Mouse (Mus musculus) midbrain, embryonic 10.5 days (tissue): Measurements from ENCODE around the gene Btbd35f23. TPM values are rescaled to one million over a fixed set of nuclear protein-coding genes. Genes with fewer than 3 reads are reported as not detected.
"Not testable (repeated sequence)": the region's sequence is repeated elsewhere in the genome, so short reads cannot be mapped to it uniquely, and the experiment has no call there.

Experiments
- DNase-seq: peaks from one replicate; pipeline ENCODE4 v3.0.0-alpha.2; 2017; ENCODE audit warnings: low spot score
- H3K27ac ChIP-seq: fragments of 300-500 bp; sonication (generic); replicated peaks from 2 replicates; pipeline ENCODE4 v1.5.1; 2016; ENCODE audit warnings: mild to moderate bottlenecking
- H3K27me3 ChIP-seq: fragments of 300-500 bp; sonication (generic); 2 replicates; pipeline ENCODE4 v1.6.1; 2016; ENCODE audit warnings: low read depth, mild to moderate bottlenecking; ENCODE audit not compliant: poor library complexity, severe bottlenecking
- H3K36me3 ChIP-seq: fragments of 300-500 bp; sonication (generic); 2 replicates; pipeline ENCODE4 v1.6.1; 2016; ENCODE audit warnings: mild to moderate bottlenecking, moderate library complexity
- H3K4me1 ChIP-seq: fragments of 300-500 bp; sonication (generic); 2 replicates; pipeline ENCODE4 v1.6.1; 2016
- H3K4me3 ChIP-seq: fragments of 300-500 bp; sonication (generic); 2 replicates; pipeline ENCODE4 v1.5.1; 2016; ENCODE audit warnings: mild to moderate bottlenecking, moderate library complexity
- H3K9me3 ChIP-seq: fragments of 300-500 bp; sonication (generic); replicated peaks from 2 replicates; pipeline ENCODE4 v1.6.1; 2016; ENCODE audit warnings: mild to moderate bottlenecking
- WGBS: fragments of 180-500 bp; shearing (Covaris S2); methylation state at CpG from one replicate; pipeline ENCODE4 v1.1.7; 2016; 5-methylcytosine and 5-hydroxymethylcytosine counted together
- polyA plus RNA-seq: library from polyadenylated mRNA; unstranded; fragments of >200 nt; fragmentation: Nextera tagmentation; extraction: Ambion mirVana; gene quantifications from 2 replicates; pipeline ENCODE4 v1.2.1, GENCODE M21; 2016

The Btbd35f23 gene
- polyA plus RNA-seq, result not detected in 2 replicates

GRCm38 (mm10) chrX:3076575-3076974 is at the start of gene Btbd35f23:
Btbd35f23 (plus strand) TSS chrX:3076875.
- H3K4me3 ChIP-seq, DNase-seq, H3K9me3 ChIP-seq, H3K36me3 ChIP-seq, H3K27ac ChIP-seq, H3K27me3 ChIP-seq, H3K4me1 ChIP-seq: not testable (repeated sequence)
- 70% methylated on average over 2 of the region's 2 CpGs for WGBS

Other genes starting within 250 kb of the Btbd35f23 start
- gene Btbd35f24, start 119.0 kb downstream of the Btbd35f23 start, polyA plus RNA-seq, result not detected in 2 replicates